In genomic region chr11:72092390-72092789, GRCm38 (mm10) we compare ENCODE assay signal across 26 mouse cellular contexts. TPM values are rescaled to one million over a fixed set of nuclear protein-coding genes. Genes with fewer than 3 reads are reported as not detected.
A peak's percentile ranks its signal among the peaks of the same experiment; 100 is the strongest.
DNase-seq lines count a peak whose midpoint lies in the region; TF ChIP-seq lines count a peak whose summit lies in the region.
"Had no signal": no experiment of that assay in that cellular context is flagged by ENCODE, and none has a peak within 500 bp of the region (broad histone marks: within the 10 kb centered on the region; RNA-seq: fewer than 3 reads in every experiment).

No protein-coding gene starts in this region.

- DNase-seq in adrenal gland, adult 2 months, result peak; percentile 12
- no peak for DNase-seq in adrenal gland, postnatal 4 days (ENCODE audit: low spot score in 2 of 2)
- DNase-seq in gastrocnemius, postnatal 25 days, result peak; percentile 3
- DNase-seq in gastrocnemius, postnatal 36 days, result no peak
- DNase-seq in cerebellum, postnatal 10 days, result no peak
- DNase-seq: adrenal gland, postnatal 10 days; adrenal gland, postnatal 25 days; B cell, adult 2 months; cerebellum, adult 11-12 months; cerebellum, adult 2 months; cerebellum, adult 9-10 months; cerebellum, postnatal 14 days; cerebellum, postnatal 36 days; embryo, embryonic 11 days had no signal

- H3ac ChIP-seq in myocyte (ENCODE audit: control insufficient read depth, insufficient read length), result no peak overlapping the region

- TF ChIP-seq POLR2A in myocyte (IDR thresholded peaks at IDR 0.05; ENCODE audit: insufficient read length, low read depth), result no peak

- intact Hi-C loops in gastrocnemius, postnatal 36 days (cut with DNase I), result no loop called here

- H3K4me2 ChIP-seq in myocyte (ENCODE audit: low read depth), result no peak overlapping the region
- H3K4me2 ChIP-seq: embryonic facial prominence, embryonic 13.5 days; embryonic facial prominence, embryonic 15.5 days; forebrain, embryonic 12.5 days had no signal

- H3K27me3 ChIP-seq in myocyte (ENCODE audit: control insufficient read depth, insufficient read depth, insufficient read length), result no peaks in the 10 kb centered on the region
- H3K27me3 ChIP-seq: embryonic facial prominence, embryonic 13.5 days; embryonic facial prominence, embryonic 15.5 days; forebrain, embryonic 12.5 days; Patski had no signal

- no peaks in the 10 kb centered on the region for H3K36me3 ChIP-seq in myocyte (ENCODE audit: control insufficient read depth, insufficient read depth)
- H3K36me3 ChIP-seq: embryonic facial prominence, embryonic 13.5 days; embryonic facial prominence, embryonic 15.5 days; forebrain, embryonic 10.5 days; forebrain, embryonic 12.5 days; G1E had no signal

- H3K4me3 ChIP-seq in myocyte, result no peak overlapping the region
- H3K4me3 ChIP-seq: embryonic facial prominence, embryonic 13.5 days; embryonic facial prominence, embryonic 15.5 days; erythroblast, embryonic 14.5 days; forebrain, embryonic 10.5 days; forebrain, embryonic 12.5 days had no signal

- no peaks in the 10 kb centered on the region for H3K79me2 ChIP-seq in myocyte (ENCODE audit: control insufficient read depth, insufficient read depth)

TF ChIP-seq in myocyte, 11 proteins besides CTCF, POLR2A, EP300 and RAD21:
- TF ChIP-seq TCF3 (IDR thresholded peaks at IDR 0.05; ENCODE audit: insufficient read length, low read depth), result no peak
- no peak for TF ChIP-seq SRF (IDR thresholded peaks at IDR 0.05; ENCODE audit: control insufficient read depth, insufficient read length, low read depth)
- TF ChIP-seq E2F4 (IDR thresholded peaks at IDR 0.05; ENCODE audit: insufficient read depth), result no peak
- no peak for TF ChIP-seq MYOG (IDR thresholded peaks at IDR 0.05; ENCODE audit: control insufficient read depth in 1 of 3, insufficient read depth in 1 of 3, insufficient read length in 2 of 3, low read depth in 2 of 3)
- no peak for TF ChIP-seq USF1 (IDR thresholded peaks at IDR 0.05; ENCODE audit: low read depth)
- peak in 2 of 3 experiments; percentile 71 to 74 for TF ChIP-seq MYOD1 (IDR thresholded peaks at IDR 0.05; ENCODE audit: control insufficient read depth in 1 of 3, insufficient read length in 2 of 3, low read depth in 2 of 3)
- TF ChIP-seq POLR2AphosphoS2 (IDR thresholded peaks at IDR 0.05; ENCODE audit: insufficient read length, low read depth), result no peak

RNA-seq across cellular contexts. Expression of gene Pitpnm3, which starts 43.2 kb away (rescaled TPM):
- total RNA-seq in adrenal gland, adult 2 months (2021), result 1 to 10 TPM; 1.8 to 4.5 TPM
- 4.0 and 6.6 TPM in 2 replicates for polyA plus RNA-seq in adrenal gland, adult 2 months (2012; rRNA removed)
- 1 to 10 TPM in 1 of 2 experiments, under 1 TPM in 1; 0.79 to 1.4 TPM for total RNA-seq in adrenal gland, postnatal 4 days (2021)
- total RNA-seq in gastrocnemius, postnatal 25 days (2021), result 1 to 10 TPM; 1.8 to 2.6 TPM
- 1 to 10 TPM; 1.1 to 1.9 TPM for total RNA-seq in gastrocnemius, postnatal 36 days (2021)
- polyA plus RNA-seq in myocyte (2012; fragmentation: generic; extraction: Trizol), result 0.04 TPM
- total RNA-seq: common myeloid progenitor, adult 5-6 weeks had no signal
- polyA plus RNA-seq: activated CD4-positive, CD25-positive, alpha-beta regulatory T cell, adult 4 months; erythroblast, embryonic 14.5 days had no signal

RNA-seq across cellular contexts. Expression of gene Pimreg, which starts 50.6 kb away (rescaled TPM):
- 1 to 10 TPM; 1.7 to 2.8 TPM for total RNA-seq in adrenal gland, adult 2 months (2021)
- 2.7 and 3.0 TPM in 2 replicates for polyA plus RNA-seq in adrenal gland, adult 2 months (2012; rRNA removed)
- 10 to 100 TPM; 29.6 to 30.3 TPM for total RNA-seq in adrenal gland, postnatal 4 days (2021)
- total RNA-seq in gastrocnemius, postnatal 25 days (2021), result under 1 TPM; 0.64 to 0.70 TPM
- under 1 TPM; 0.62 to 0.71 TPM for total RNA-seq in gastrocnemius, postnatal 36 days (2021)
- polyA plus RNA-seq in myocyte (2012; fragmentation: generic; extraction: Trizol), result 77.9 TPM
- total RNA-seq: G1E had no signal
- polyA plus RNA-seq: G1E had no signal

RNA-seq across cellular contexts. Expression of gene Aipl1, which starts 55.1 kb away (rescaled TPM):
- total RNA-seq in adrenal gland, adult 2 months (2021), result not detected
- polyA plus RNA-seq in adrenal gland, adult 2 months (2012; rRNA removed), result 0.06 and 0.07 TPM in 2 replicates
- total RNA-seq in adrenal gland, postnatal 4 days (2021), result under 1 TPM; 0.56 to 0.76 TPM
- not detected for total RNA-seq in gastrocnemius, postnatal 25 days (2021)
- total RNA-seq in gastrocnemius, postnatal 36 days (2021), result not detected
- polyA plus RNA-seq in myocyte (2012; fragmentation: generic; extraction: Trizol), result 0.38 TPM
- total RNA-seq: adrenal gland, adult 18-20 months had no signal
- polyA plus RNA-seq: CD4-positive, CD25-positive, alpha-beta regulatory T cell, adult 4 months; G1E had no signal

Comparison
In these comparisons a context has a peak if more than half of its experiments do, and no peak if none do; other contexts are left out.
1. DNase-seq: peak in adrenal gland, adult 2 months (single experiment) and gastrocnemius, postnatal 25 days (single experiment); none in adrenal gland, postnatal 4 days (0 of 2), gastrocnemius, postnatal 36 days (0 of 2) and cerebellum, postnatal 10 days (0 of 2).
2. RNA of gene Pimreg, which starts 50.6 kb away (total RNA-seq): 29.6 to 30.3 TPM in adrenal gland, postnatal 4 days; 1.7 to 2.8 TPM in adrenal gland, adult 2 months, 0.62 to 0.71 TPM in gastrocnemius, postnatal 36 days and 0.64 to 0.70 TPM in gastrocnemius, postnatal 25 days; every median in the first group is over 4 times any median in the second.